Mouse (Mus musculus) heart, postnatal 0 days (tissue): ENCODE results near the gene Pcx. TPM values are rescaled to one million over a fixed set of nuclear protein-coding genes. Genes with fewer than 3 reads are reported as not detected.

Experiments used
- ATAC-seq: fragments of 200-750 bp; cut with Nextera tagmentation; 2 replicates; pipeline ENCODE4 v1.8.0; 2017; ENCODE audit warnings: low read depth, moderate number of reproducible peaks, moderate library complexity; ENCODE audit not compliant: insufficient read depth
- DNase-seq: peaks from one replicate; pipeline ENCODE4 v3.0.0-alpha.2; 2016; ENCODE audit warnings: low spot score
- H3K27ac ChIP-seq: fragments of 300-500 bp; sonication (generic); 2 replicates; pipeline ENCODE4 v1.5.1; 2014; ENCODE audit warnings: low read depth, mild to moderate bottlenecking
- H3K27me3 ChIP-seq: fragments of 300-500 bp; sonication (generic); 2 replicates; pipeline ENCODE4 v1.6.1; 2014; ENCODE audit warnings: low read length, mixed read lengths; ENCODE audit not compliant: control insufficient read depth, insufficient read depth
- H3K36me3 ChIP-seq: fragments of 300-500 bp; sonication (generic); replicated peaks from 2 replicates; pipeline ENCODE4 v1.6.1; 2014; ENCODE audit warnings: low read length, mixed read lengths; ENCODE audit not compliant: control insufficient read depth, insufficient read depth
- H3K4me1 ChIP-seq: fragments of 300-500 bp; sonication (generic); 2 replicates; pipeline ENCODE4 v1.6.1; 2014; ENCODE audit warnings: antibody characterized with exemption; ENCODE audit not compliant: control insufficient read depth, insufficient read depth
- H3K4me2 ChIP-seq: fragments of 300-500 bp; sonication (generic); 2 replicates; pipeline ENCODE4 v1.6.1; 2014; ENCODE audit warnings: low read depth, mild to moderate bottlenecking, low read length, moderate library complexity
- H3K4me3 ChIP-seq: fragments of 300-500 bp; sonication (generic); 2 replicates; pipeline ENCODE4 v1.5.1; 2014; ENCODE audit warnings: low read depth, low read length
- H3K9ac ChIP-seq: fragments of 300-500 bp; sonication (generic); replicated peaks from 2 replicates; pipeline ENCODE4 v1.6.1; 2014; ENCODE audit warnings: low read depth, low read length, mixed read lengths
- H3K9me3 ChIP-seq: fragments of 300-500 bp; sonication (generic); replicated peaks from 2 replicates; pipeline ENCODE4 v1.6.1; 2016; ENCODE audit warnings: low read length; ENCODE audit not compliant: control insufficient read depth
- CTCF ChIP-seq: IDR thresholded peaks from 2 replicates; pipeline ENCODE4 v1.5.1; 2016; ENCODE audit warnings: antibody characterized with exemption, control low read depth, low read depth
- EP300 ChIP-seq: IDR thresholded peaks from 2 replicates; pipeline ENCODE4 v1.6.1; 2016; ENCODE audit warnings: antibody characterized with exemption, low read depth
- WGBS: fragments of 180-500 bp; shearing (Covaris S2); extraction: QIAGEN DNeasy Blood & Tissue Kit; methylation state at CpG from one replicate; pipeline ENCODE4 v1.1.7; 2014; 5-methylcytosine and 5-hydroxymethylcytosine counted together
- polyA plus RNA-seq: library from polyadenylated mRNA; unstranded; fragments of >200 nt; fragmentation: Nextera tagmentation; extraction: Ambion mirVana; gene quantifications from 2 replicates; pipeline ENCODE4 v1.2.1, GENCODE M21; 2015
- total RNA-seq: library from RNA; depleted of rRNA; stranded (reverse); fragments of >200 nt; gene quantifications from 2 replicates; pipeline ENCODE4 v1.2.3, GENCODE M21; 2014; ENCODE audit warnings: low replicate concordance

The Pcx gene
- total and polyA plus RNA-seq, 2 experiments from 2014 or later = 5.2 to 13.8 TPM

GRCm38 (mm10) chr19:4497263-4497973, 12.9 kb upstream of the Pcx start:
- 4% methylated on average over 4 of the region's 4 CpGs for WGBS
- no peak overlapping the region for H3K27ac ChIP-seq
- TF ChIP-seq CTCF (peak; percentile 95), EP300 (no peak)
- H3K4me3 ChIP-seq = no peak overlapping the region
- no peaks in the 10 kb centered on the region for H3K9me3 ChIP-seq
- no peaks in the 10 kb centered on the region for H3K36me3 ChIP-seq
- DNase-seq (peak; percentile 71), ATAC-seq (peak; percentile 72; the same call in 1 of the 2 replicates)
- H3K4me2 ChIP-seq = no peak overlapping the region
- H3K9ac ChIP-seq = no peak overlapping the region
- no peaks in the 10 kb centered on the region for H3K4me1 ChIP-seq
- no peaks in the 10 kb centered on the region for H3K27me3 ChIP-seq

DNA sequence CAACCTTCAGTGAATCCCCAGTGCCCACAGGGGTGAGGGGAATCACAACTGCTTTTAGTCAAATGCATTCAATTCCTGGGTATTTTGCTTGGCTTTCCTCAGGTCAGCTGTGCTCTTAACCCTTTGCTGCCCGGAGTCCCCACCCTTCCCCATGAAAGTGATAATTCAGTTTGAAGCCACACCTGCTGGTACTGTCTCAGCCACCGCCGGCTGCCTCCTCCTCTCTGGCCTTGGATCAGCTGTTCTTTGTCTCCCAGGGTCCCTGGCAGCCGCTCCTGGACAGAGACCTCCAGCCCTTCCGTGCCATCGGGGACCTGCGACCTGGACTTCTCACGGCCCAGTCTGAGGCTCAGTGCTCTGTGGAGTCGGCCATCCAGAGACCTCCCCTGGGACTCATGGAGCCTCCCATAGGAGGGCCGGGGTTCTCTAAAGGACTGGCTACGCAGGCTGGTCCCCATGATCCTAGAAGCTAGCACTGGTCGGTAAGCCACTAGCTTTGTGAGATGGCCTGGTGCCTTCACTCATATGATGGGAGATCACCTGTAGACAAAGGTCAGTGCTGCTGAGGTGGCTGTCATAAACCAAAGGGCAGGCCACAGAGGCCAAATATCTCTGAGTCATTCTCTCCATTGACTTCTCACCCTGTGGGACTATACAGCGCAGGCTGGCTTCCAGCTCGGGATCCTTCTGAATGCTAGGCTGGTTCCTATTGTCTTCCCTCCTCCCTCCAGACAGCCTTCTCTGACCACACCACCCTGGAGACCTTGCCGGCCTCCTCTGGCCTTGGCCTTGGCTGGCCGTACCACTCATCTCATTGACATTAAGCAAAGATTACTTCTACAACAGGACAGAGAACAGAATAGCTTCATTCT, 12.0 kb upstream of the Pcx start, which contains the start of gene 2010003K11Rik:
2010003K11Rik (minus strand) TSS at position 522 of the 872 bp plus-strand sequence.
- Histone ChIP-seq H3K27me3 (no peaks in the 10 kb centered on the region), H3K9ac (no peak within 1 kb of the TSS), H3K4me2 (no peak within 1 kb of the TSS), H3K4me3 (no peak within 1 kb of the TSS), H3K27ac (no peak within 1 kb of the TSS), H3K36me3 (no peaks in the 10 kb centered on the region), H3K9me3 (no peaks in the 10 kb centered on the region), H3K4me1 (no peaks in the 10 kb centered on the region)
- TF ChIP-seq CTCF = no peak
- TF ChIP-seq EP300 = no peak
- no peak for DNase-seq
- ATAC-seq = no peak
- WGBS = 57% methylated on average over 16 of the region's 16 CpGs

DNA sequence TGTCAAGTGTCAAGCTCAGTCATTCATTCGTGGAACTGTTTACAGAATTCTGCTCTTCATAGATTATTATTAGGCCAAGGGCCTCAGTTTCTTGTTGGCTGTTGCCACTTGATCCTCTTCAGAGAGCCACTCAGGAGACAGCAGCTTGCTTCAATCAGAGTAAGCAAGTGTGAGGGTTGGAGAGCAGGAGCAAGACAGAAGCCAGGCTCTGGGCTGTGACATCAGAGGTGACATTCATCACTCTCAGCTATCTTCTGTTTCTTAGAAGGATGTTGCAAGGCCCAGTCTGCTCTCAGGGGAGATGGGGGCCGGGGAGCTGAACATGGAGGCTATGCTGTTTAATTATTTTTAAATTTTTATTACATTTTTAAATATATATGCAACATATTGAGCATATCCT, 7.6 kb upstream of the Pcx start:
- no peaks in the 10 kb centered on the region for H3K36me3 ChIP-seq
- H3K27me3 ChIP-seq = no peaks in the 10 kb centered on the region
- TF ChIP-seq CTCF (no peak), EP300 (no peak)
- no peaks in the 10 kb centered on the region for H3K9me3 ChIP-seq
- ATAC-seq = no peak
- H3K4me3 ChIP-seq = no peak overlapping the region
- H3K4me2 ChIP-seq = no peak overlapping the region
- H3K27ac ChIP-seq = no peak overlapping the region
- no peak for DNase-seq
- H3K4me1 ChIP-seq = no peaks in the 10 kb centered on the region
- H3K9ac ChIP-seq = no peak overlapping the region
- 40% methylated on average over 2 of the region's 2 CpGs for WGBS

- no peaks in the 10 kb centered on the region for H3K9me3 ChIP-seq
- no peak overlapping the region for H3K4me2 ChIP-seq
- no peak overlapping the region for H3K9ac ChIP-seq
- WGBS = 93% methylated on average over 1 of the region's 1 CpGs
- no peak overlapping the region for H3K27ac ChIP-seq
- peaks cover 4% of the 10 kb centered on the region; the same call in 1 of the 2 replicates for H3K4me1 ChIP-seq
- H3K4me3 ChIP-seq = no peak overlapping the region
- TF ChIP-seq EP300 (no peak), CTCF (no peak)
- H3K27me3 ChIP-seq = no peaks in the 10 kb centered on the region
- no peak for ATAC-seq
- DNase-seq = no peak
- no peaks in the 10 kb centered on the region for H3K36me3 ChIP-seq
Measured at GRCm38 (mm10) chr19:4504830-4505229, 5.4 kb upstream of the Pcx start.

- Histone ChIP-seq H3K27me3 (no peaks in the 10 kb centered on the region), H3K9me3 (no peaks in the 10 kb centered on the region), H3K4me3 (no peak overlapping the region), H3K27ac (no peak overlapping the region), H3K36me3 (no peaks in the 10 kb centered on the region), H3K9ac (no peak overlapping the region), H3K4me1 (peaks cover 10% of the 10 kb centered on the region; the same call in 1 of the 2 replicates), H3K4me2 (no peak overlapping the region)
- DNase-seq = no peak
- no peak for TF ChIP-seq CTCF
- no peak for TF ChIP-seq EP300
- 54% methylated on average over 3 of the region's 3 CpGs for WGBS
- ATAC-seq = no peak
Measured at GRCm38 (mm10) chr19:4507746-4508145, 2.5 kb upstream of the Pcx start.
